Comparison of ENCODE assay signal across 1 mouse cellular context in the genomic region with DNA sequence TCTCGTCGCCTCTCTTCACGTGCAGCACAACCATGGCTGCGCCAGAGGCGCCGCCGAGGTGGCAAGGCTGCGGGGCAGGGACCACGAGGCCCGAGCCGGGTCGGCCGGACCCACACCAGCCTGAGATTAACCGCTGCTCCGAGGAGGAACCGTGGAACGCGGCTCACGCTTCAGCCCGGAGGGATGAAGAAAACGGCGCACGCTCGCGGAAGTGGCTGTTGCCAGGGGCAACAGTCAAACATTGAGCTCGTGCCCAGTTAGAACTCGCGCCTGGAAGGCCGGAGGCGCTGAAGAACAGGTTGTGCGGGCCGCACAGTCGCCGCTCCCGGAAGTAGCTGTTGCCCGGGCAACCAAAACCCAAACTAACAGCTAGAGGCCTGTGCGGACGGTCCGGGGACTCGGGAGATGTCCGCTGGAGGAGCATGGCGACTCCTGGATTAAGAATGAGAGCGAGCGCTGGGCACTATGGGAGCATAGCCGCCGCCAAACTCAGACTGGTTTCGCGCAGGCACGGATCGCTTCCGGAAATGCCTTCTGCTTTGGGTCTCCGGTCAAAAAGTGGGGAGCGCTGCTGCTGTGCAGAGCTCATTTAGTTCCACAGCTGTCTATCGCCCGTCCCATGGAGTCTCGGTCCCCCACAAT.
TF ChIP-seq lines count a peak whose summit lies in the region.

A gene (minus strand): TSS at position 428 of the 642 bp plus-strand sequence.

TF ChIP-seq in MEL, 35 proteins besides CTCF, POLR2A, EP300 and RAD21 (continued from another document):
- TF ChIP-seq MEF2A (IDR thresholded peaks at IDR 0.05; ENCODE audit: extremely low read depth, insufficient replicate concordance, low read depth, low read length, poor library complexity, severe bottlenecking) (no peak), ZNF384 (IDR thresholded peaks at IDR 0.05; ENCODE audit: low read depth, low read length) (no peak), MAZ (IDR thresholded peaks at IDR 0.05; ENCODE audit: low read depth, low read length) (0 out of 2 replicates have a peak, but pooled peaks have one; percentile 39), MXI1 (IDR thresholded peaks at IDR 0.05; ENCODE audit: low read depth, low read length) (peak; percentile 99), SMC3 (IDR thresholded peaks at IDR 0.05; ENCODE audit: low read depth, low read length) (peak; percentile 27), ELF1 (IDR thresholded peaks at IDR 0.05; ENCODE audit: low read depth, low read length) (peak; percentile 64), MYB (IDR thresholded peaks at IDR 0.05; ENCODE audit: low read depth, low read length) (0 out of 2 replicates have a peak, but pooled peaks have one; percentile 9), MAFK (IDR thresholded peaks at IDR 0.05; ENCODE audit: borderline replicate concordance, low read depth, low read length) (no peak), USF1 (IDR thresholded peaks at IDR 0.05; ENCODE audit: low read depth, low read length) (peak; percentile 39; the same call in 1 of the 2 replicates), HCFC1 (IDR thresholded peaks at IDR 0.05; ENCODE audit: low read depth, low read length) (peak; percentile 91), POLR2AphosphoS2 (IDR thresholded peaks at IDR 0.05; ENCODE audit: low read length) (no peak), SIN3A (IDR thresholded peaks at IDR 0.05; ENCODE audit: low read length) (peak; percentile 99), MYC (IDR thresholded peaks at IDR 0.05; ENCODE audit: low read depth, low read length) (peak; percentile 85; the same call in 1 of the 2 replicates), JUND (IDR thresholded peaks at IDR 0.05; ENCODE audit: low read depth, low read length) (no peak)
